Mouse (Mus musculus) CD4-positive, CD25-positive, alpha-beta regulatory T cell, adult 4 months (primary cell): ENCODE measurements around the gene Tdrd7. TPM values are rescaled to one million over a fixed set of nuclear protein-coding genes. Genes with fewer than 3 reads are reported as not detected.

Experiments
- ATAC-seq: one replicate; pipeline ENCODE4 v1.8.0; 2017
- polyA plus RNA-seq, 2 experiments: library from polyadenylated mRNA; unstranded; fragments of 100-300 nt; shearing (Covaris generic); gene quantifications; one replicate each; pipeline ENCODE4 v1.2.1; 2017

Tdrd7 gene
- polyA plus RNA-seq, 2 experiments from 2014 or later: 7.2 to 8.9 TPM

DNA sequence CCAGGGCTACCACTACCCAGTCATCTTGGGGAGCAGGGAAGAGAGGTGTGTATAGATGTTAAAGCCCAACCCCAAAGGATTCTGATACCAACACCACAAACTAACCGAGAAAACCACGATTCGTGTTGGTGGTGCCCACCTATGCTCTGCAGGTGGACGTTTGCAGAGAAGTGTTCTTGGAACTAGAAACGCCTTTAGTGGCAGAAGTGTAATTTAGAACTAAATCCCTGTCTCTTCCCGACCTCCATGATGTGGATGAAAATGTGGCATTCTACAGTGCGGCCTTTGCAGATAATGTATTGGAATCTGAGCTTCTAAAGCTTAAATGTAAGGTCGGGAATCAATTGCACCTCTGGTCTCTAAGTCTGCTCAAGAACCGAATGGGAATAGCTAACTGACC is 7.8 kb downstream of the Tdrd7 start:
- ATAC-seq: peak; percentile 9

DNA sequence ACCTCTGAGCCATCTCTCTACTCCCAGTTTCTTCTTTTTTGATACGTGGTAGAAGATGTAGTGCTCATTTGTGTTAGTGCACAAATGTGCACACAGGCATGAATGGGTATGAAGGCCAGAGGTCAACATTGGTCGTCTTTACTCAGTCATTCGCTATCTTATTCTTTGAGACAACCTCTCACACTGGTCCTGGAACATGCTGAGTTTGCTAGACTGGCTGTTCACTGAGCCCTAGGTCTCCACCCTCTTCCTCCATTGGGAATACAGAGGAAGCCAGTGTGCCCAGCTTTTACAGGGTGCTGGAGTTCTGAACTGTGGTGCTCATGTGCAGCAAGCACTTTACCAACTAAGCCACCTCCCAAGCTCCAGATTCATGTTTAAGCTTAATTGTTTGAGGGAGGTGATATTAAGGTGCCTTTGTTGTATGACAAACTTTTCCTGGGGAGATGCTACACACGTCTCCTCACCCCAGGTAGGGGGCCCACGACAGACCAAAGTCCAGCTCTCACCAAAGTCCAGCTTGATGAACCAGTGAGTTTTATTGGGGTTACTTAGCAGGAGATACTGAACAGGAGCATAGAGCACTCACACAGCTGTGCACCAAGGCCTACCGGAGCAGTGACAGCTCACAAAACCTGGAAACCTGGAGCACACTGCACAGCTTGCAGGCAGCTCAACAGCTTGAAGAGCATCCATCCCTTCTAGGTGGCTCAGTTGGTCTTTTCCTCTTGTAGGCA is 12.0 kb downstream of the Tdrd7 start:
- ATAC-seq: no peak

DNA sequence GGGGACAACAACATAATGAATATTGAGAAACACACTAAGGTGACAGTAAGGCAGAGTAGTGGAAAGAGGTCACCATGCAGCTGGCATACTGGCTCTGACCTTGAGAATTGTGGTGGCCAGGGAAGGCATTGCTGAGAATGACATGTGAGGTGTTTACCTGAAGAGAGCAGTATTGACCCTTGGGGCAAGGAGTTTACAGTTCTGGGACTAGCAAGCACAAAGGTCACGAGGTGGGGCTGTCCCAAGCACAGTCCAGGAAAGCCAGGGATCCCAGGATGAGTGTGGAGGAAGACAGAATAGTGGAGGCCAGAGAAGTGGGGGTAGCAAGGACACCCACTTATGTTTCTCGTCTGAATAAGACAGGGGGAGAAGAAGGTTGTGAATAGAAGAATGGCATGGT is 14.8 kb downstream of the Tdrd7 start:
- no peak for ATAC-seq

- no peak for ATAC-seq
Measured at GRCm38 (mm10) chr4:45981054-45981453, 15.9 kb downstream of the Tdrd7 start.

- no peak for ATAC-seq
Measured at GRCm38 (mm10) chr4:45990427-45991135, 25.4 kb downstream of the Tdrd7 start.

DNA sequence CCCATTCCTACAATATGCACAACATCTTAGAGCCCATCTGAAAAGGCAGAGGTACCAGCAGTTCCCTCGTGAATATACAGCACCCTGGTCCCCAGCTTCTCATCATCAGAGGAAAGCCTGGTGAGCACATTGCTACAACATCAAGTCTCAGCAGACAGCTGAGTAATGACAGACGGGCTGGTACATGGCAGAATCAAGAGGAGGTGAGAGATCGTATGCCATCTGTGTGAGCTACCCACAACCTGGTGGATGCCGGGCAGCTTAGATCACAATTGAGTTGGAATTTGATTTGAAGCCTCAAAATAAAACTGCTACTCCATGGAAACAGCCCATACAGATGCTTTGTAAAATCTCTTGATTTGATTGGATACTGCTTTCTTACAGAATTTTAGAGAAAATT is 33.4 kb downstream of the Tdrd7 start:
- no peak for ATAC-seq

DNA sequence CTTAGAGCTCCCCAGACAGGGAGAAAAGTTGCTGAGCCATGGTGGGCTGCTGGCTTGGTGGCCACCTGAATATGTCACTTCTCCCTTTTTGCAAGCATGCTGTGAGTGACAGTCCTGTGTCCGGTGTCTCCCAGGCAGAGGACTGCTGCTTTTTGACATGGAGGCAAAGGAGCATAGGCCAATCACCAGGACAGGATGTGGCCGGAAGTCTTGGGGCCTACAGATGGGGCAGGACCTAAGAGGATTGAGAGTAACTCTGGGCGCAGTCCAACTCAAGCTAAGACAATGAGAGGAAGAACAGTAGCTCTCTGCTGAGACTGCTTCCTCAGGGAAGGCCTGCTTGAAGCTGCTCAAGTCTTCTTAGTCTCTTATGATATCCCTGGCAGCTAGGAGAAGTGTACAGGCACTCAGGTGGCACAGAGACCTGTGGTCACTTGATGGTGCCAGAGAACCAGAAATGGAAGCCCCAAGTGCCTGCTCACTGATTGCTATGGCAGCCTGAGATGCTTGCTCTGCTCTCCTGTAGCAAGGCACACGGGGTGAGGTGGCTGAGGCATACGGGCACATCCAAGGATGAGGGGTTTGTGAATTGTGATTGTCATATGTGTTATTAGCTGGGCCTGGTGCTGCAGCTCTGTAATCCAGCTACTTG is 43.1 kb downstream of the Tdrd7 start:
- ATAC-seq: no peak

GRCm38 (mm10) chr4:46011698-46012097 is 46.6 kb downstream of the Tdrd7 start:
- ATAC-seq: no peak

DNA sequence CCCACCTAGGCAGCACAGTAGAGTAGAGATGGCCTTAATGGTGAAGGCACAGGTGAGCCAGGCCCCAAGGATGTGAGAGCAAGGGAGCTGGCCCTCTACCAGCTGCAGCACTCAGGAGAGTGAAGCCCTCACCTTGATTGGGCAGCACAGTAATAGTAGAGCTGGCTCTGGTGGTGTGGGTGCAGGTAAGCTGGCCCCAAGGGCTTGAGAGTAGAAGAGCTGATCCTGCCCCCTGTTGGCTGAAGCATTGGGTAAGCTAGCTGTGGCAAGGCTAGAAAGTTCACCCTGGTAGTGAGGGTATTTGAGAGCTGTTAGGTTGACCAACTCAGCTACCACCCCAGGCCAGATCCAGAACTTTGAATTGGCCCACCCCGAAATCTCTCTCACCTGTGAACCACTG is 50.5 kb downstream of the Tdrd7 start:
- ATAC-seq: no peak

DNA sequence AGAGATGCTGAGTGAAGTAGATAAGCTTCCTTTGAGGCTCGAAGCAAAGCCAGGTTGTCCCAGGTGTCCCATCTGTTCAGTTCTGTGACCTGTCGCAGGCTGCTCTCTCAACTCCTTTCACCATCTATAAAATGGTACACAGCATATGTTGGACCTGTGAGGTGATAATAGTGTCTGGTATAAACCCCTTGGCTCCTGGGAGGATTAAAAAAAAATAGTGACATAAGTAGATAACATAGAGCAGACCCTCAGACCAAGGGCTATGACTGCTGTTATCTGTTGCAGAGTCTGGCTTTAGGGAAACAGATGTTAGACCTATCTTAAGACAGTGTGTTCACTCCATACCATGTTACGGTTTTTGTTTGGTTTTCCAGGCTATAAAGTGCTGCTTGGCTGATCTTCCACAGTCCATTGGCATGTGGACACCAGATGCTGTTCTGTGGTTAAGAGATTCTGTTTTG is 57.9 kb downstream of the Tdrd7 start:
- ATAC-seq: no peak

DNA sequence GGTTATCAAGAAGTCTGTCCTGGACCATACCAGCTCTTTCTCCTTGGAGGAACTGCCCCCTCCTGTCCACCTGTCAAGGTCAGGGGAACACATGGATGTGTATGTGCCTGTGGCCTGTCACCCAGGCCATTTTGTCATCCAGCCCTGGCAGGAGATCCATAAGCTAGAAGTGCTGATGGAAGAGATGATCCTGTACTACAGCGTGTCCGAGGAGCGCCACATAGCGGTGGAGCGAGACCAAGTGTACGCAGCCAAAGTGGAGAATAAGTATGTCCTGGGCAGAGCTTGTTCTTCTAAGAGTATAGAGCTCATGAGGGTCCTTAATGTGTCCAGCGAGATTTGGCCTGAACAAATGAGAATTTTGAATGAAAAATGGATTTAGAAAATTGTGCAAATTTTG is 60.8 kb downstream of the Tdrd7 start:
- no peak for ATAC-seq

DNA sequence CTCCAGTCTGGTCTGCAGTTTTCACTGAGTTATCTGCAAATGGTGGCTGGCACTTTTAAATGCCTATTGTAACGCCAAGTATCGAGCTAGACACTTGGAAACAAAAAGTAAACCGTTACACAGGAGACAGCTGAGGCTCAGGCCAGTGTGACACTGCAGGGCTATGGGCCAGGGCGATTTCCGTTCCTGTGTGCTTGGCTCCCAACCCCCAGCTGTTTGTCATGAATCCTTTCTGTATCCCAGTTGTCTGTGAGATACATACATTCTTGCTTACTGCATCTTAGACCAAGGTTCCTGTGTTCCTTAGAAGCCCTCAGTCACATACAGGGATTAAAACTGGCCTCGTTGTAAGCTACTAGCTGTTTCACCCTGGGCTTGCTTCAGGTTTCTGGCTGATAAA is 63.1 kb downstream of the Tdrd7 start:
- no peak for ATAC-seq

DNA sequence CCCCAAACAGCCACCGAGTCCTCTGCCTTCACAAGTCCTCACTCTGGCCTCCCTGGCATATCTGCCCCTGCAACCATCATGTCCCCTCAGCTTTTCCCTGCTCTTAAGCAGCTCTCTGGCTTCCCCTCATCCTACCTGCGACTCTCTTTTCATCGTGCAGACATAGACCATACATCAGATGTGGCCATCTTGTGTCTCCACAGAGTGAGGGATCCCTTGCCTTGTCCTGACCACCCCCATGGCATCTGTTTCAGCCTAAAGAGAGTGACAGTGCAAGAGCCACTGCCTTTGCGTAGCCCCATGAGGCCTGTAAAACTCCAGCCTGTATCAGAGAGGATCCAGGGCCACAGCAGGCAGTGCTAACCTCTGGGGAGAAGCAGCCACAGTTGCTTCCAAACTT is 63.6 kb downstream of the Tdrd7 start:
- no peak for ATAC-seq

- no peak for ATAC-seq
Measured at GRCm38 (mm10) chr4:46029552-46029951, 64.4 kb downstream of the Tdrd7 start.

GRCm38 (mm10) chr4:46032448-46032847 is 67.3 kb downstream of the Tdrd7 start:
- ATAC-seq: no peak

GRCm38 (mm10) chr4:46033197-46033596 is 68.1 kb downstream of the Tdrd7 start:
- no peak for ATAC-seq

- no peak for ATAC-seq
Measured at GRCm38 (mm10) chr4:46038591-46038891, 73.4 kb downstream of the Tdrd7 start.

- peak; percentile 56 for ATAC-seq
Measured at GRCm38 (mm10) chr4:46038892-46039751, 74.0 kb downstream of the Tdrd7 start, which contains the start of gene Tmod1. Gene Tmod1, plus strand, starts transcription at chr4:46038935.

DNA sequence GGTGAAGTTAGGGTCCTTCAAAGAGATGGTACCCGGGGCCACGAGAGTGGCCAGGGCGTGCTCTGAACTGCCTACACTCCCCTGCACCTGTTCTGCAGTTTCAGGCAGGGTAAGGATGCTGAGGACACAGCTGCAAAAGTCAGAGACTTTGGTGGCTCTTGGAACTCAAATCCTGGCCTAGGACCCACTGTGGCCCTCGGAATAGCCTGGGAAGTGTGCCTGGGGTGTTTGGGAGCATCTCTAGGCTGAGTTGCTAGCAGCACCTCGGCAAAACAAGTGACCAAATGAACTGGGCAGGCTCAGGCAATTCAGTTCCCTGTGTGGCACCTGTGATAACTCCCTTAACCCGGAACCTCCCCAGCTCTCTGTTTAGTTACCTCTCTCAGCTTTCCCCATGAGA is 74.8 kb downstream of the Tdrd7 start:
- ATAC-seq: peak; percentile 12

GRCm38 (mm10) chr4:46040594-46041192 is 75.6 kb downstream of the Tdrd7 start:
- ATAC-seq: peak; percentile 73

DNA sequence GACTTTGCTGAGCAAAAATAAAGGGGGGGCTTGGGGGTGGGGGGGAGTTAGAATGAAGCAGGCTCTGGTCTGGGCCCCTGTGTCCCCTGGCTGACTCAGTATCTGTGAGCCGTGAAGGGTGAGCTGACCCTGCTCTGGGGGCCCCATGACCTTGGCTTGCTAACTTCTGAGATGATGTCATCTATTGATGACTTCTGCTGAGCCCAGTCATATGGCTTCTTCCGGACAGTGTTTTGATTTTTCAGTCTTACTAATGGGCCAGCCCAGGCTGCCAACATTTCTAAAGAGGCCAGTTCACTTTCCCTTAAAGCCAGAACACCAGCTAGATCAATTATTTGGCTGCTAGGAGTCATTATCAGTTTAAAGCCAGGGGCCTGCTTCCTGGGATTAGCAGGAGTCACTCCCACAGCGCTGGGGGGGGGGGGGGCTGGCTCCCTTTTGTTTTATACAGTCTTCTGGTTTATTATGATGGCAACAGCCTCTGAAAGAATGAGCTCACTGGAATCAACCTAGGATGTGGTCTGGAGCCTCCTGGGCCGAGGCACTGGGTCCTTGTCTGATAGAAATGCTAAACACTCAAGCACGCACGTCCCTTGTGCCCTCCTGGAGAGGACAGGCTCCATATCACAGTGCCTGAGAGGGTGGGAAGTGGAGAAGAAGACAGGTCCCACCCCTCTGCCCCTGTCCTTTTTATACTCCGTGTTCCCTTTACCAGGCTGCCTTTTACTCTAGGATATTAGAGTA is 76.8 kb downstream of the Tdrd7 start:
- no peak for ATAC-seq

GRCm38 (mm10) chr4:46042505-46042850 is 77.3 kb downstream of the Tdrd7 start:
- ATAC-seq: no peak
